Mouse (Mus musculus) kidney, adult 2 months (tissue): ENCODE measurements at regions not wholly inside any gene's neighbourhood (a gene's known extent, or its start where the extent isn't known, plus 50 kb on each side); places are given as distances from the start of the nearest gene placed in this dataset.

Experiments
- DNase-seq: peaks from one replicate; pipeline ENCODE4 v3.0.0; 2021
- H3K27ac ChIP-seq: fragments of 200-500 bp; 2 replicates; pipeline ENCODE4 v1.5.1; 2012; ENCODE audit warnings: low read depth, low read length, control low read depth, inconsistent platforms; ENCODE audit not compliant: insufficient read depth
- H3K27me3 ChIP-seq: fragments of 200-500 bp; replicated peaks from 2 replicates; pipeline ENCODE4 v1.6.1; 2012; ENCODE audit warnings: mild to moderate bottlenecking, moderate library complexity, low read length, inconsistent platforms; ENCODE audit not compliant: control insufficient read depth, insufficient read depth
- H3K36me3 ChIP-seq: fragments of 200-500 bp; 2 replicates; pipeline ENCODE4 v1.6.1; 2012; ENCODE audit warnings: mild to moderate bottlenecking, moderate library complexity, low read length, inconsistent platforms; ENCODE audit not compliant: control insufficient read depth, insufficient read depth
- H3K4me1 ChIP-seq: fragments of 200-500 bp; 2 replicates; pipeline ENCODE4 v1.6.1; 2011; ENCODE audit warnings: low read length; ENCODE audit not compliant: control insufficient read depth, insufficient read depth
- H3K4me3 ChIP-seq: fragments of 200-500 bp; 2 replicates; pipeline ENCODE4 v1.5.1; 2011; ENCODE audit warnings: mild to moderate bottlenecking, low read depth, low read length, control low read depth; ENCODE audit not compliant: insufficient read depth
- CTCF ChIP-seq: fragments of 200-500 bp; conservative IDR thresholded peaks from 2 replicates; pipeline ENCODE4 v1.5.1; 2011; ENCODE audit warnings: low read depth, mild to moderate bottlenecking, control low read depth, low read length, moderate library complexity, mixed read lengths; ENCODE audit not compliant: insufficient read depth, insufficient read length
- POLR2A ChIP-seq: fragments of 200-500 bp; IDR thresholded peaks from one replicate; pipeline ENCODE4 v1.6.1; 2011; ENCODE audit warnings: low read depth, low read length, control low read depth
- WGBS: fragments of 180-500 bp; shearing (Covaris S2); methylation state at CpG from one replicate; pipeline ENCODE4 v1.1.7; 2018; 5-methylcytosine and 5-hydroxymethylcytosine counted together

DNA sequence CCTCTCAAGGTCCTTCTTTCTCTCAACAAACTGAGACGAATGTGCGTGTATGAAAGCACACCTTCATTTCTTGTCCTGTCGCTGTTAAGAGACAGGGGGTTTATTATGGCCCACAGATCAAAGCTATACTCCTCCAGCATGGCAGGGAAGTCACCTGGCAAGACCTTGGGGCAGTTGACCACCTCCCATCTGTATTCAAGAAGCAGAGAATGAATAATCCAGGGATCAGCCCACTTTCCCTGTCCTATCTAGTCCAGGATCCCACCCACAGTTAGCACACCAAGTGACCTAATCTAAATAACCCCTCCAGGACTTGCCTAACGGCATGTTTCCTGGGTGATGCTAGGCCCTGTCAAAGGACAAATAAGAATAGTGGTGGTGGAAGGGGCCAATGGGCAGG, 269.9 kb downstream of the 1700009N14Rik start:
- Histone ChIP-seq H3K36me3 (no peaks in the 10 kb centered on the region), H3K27ac (no peak overlapping the region), H3K4me3 (no peak overlapping the region), H3K27me3 (no peaks in the 10 kb centered on the region), H3K4me1 (no peaks in the 10 kb centered on the region)
- TF ChIP-seq POLR2A = no peak
- no peak for TF ChIP-seq CTCF
- no peak for DNase-seq
- WGBS = 51% methylated on average over 4 of the region's 4 CpGs

DNA sequence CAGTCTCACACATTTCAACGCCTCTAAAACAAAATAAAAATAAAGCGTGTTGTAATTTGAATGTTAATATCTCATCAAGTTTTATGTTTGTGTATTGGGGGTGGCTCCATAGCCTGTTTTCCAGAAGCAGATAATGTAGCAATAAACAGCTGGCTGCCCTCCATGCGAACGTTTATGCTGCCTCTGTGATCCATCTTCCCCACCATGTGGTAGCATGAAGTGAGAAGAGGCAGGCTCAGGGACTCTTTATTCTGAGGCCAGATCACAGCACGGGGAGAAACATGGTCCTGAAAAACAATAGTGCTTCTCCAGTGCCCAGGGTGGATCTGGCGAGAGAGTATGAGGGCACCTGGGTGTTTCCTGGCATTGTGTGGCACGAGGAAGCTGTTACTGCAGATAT, 271.4 kb downstream of the 1700009N14Rik start:
- H3K27ac ChIP-seq = no peak overlapping the region
- no peaks in the 10 kb centered on the region for H3K27me3 ChIP-seq
- H3K4me3 ChIP-seq = no peak overlapping the region
- DNase-seq = no peak
- 76% methylated on average over 7 of the region's 7 CpGs for WGBS
- TF ChIP-seq CTCF (no peak), POLR2A (no peak)
- H3K36me3 ChIP-seq = no peaks in the 10 kb centered on the region
- H3K4me1 ChIP-seq = no peaks in the 10 kb centered on the region

DNA sequence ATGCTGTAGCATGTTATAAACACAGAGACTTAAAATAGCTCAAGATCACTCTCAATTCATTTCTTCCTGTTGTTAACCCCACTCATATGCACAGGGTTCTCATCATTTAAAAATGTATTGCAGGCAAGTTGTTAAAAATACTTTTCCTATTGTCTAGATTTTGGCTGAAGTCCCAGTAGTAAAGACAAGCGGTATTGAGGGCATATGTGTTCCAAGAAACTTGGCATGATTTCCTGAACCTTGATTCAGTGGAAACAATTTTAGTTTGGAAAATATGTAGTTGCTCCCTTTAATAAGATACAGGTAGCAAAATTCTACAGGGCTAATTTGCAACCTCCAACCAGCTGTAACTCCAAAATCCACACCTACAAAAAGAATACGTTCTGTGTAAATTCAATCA, 315.5 kb downstream of the 1700009N14Rik start:
- H3K27ac ChIP-seq = no peak overlapping the region
- H3K36me3 ChIP-seq = no peaks in the 10 kb centered on the region
- no peak overlapping the region for H3K4me3 ChIP-seq
- H3K27me3 ChIP-seq = no peaks in the 10 kb centered on the region
- WGBS = 65% methylated on average over 2 of the region's 2 CpGs
- H3K4me1 ChIP-seq = no peaks in the 10 kb centered on the region
- DNase-seq = no peak
- TF ChIP-seq CTCF (no peak), POLR2A (no peak)

GRCm38 (mm10) chr4:39791096-39791495, 341.0 kb downstream of the 1700009N14Rik start:
- TF ChIP-seq CTCF (no peak), POLR2A (no peak)
- DNase-seq = no peak
- H3K4me3 ChIP-seq = no peak overlapping the region

DNA sequence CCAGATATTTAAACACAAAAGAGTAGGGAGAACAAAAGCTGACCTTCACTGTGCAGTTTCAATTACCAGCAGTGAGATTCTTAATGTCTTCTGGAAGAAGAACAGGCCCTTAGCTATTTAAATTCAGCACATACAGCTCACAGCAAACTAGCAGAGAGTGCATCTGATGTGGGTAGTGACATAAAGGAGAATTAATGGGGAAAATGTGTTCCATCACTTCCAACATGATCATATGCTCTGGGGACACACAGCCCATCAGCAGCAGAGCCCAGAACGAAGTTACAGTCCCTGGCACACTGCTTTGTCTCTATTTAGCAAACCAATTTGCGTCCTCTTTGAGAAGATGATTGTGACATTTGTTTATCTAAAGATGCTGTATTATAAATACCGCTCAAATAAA, 332.9 kb upstream of the Aco1 start:
- no peak overlapping the region for H3K27ac ChIP-seq
- no peaks in the 10 kb centered on the region for H3K27me3 ChIP-seq
- no peak for TF ChIP-seq POLR2A
- no peak for TF ChIP-seq CTCF
- no peaks in the 10 kb centered on the region for H3K36me3 ChIP-seq
- DNase-seq = no peak
- WGBS = 86% methylated on average over 3 of the region's 3 CpGs
- H3K4me3 ChIP-seq = no peak overlapping the region
- no peaks in the 10 kb centered on the region for H3K4me1 ChIP-seq

More at GRCm38 (mm10) chr4:39791096-39791495, 341.0 kb downstream of the 1700009N14Rik start:
- no peaks in the 10 kb centered on the region for H3K36me3 ChIP-seq
- 90% methylated on average over 5 of the region's 5 CpGs for WGBS
- H3K27ac ChIP-seq = no peak overlapping the region
- H3K4me1 ChIP-seq = no peaks in the 10 kb centered on the region
- H3K27me3 ChIP-seq = no peaks in the 10 kb centered on the region

- 84% methylated on average over 4 of the region's 4 CpGs for WGBS
- no peaks in the 10 kb centered on the region for H3K36me3 ChIP-seq
Observed at GRCm38 (mm10) chr4:39812766-39813165, 330.1 kb upstream of the Aco1 start.

DNA sequence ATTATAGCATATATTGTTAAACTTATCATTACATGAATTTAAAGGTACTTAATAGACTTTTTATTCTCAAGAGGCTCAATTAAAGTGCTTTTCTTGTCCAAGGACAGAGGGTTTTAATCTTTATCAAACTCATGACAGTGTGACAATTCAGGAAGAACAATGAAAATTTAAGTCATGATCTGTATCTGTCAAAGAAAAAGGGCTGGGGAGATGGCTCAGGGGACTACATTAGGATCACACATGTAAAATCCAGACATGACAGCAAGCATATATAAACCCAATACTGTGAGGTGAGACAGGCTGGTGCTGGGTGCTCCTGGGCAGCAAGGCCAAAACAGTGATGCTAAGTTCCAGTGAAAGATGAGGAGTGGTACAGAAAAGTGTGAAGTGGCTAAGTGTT, 327.3 kb upstream of the Aco1 start:
- no peak for DNase-seq
- Histone ChIP-seq H3K4me3 (no peak overlapping the region), H3K27ac (no peak overlapping the region)

More at GRCm38 (mm10) chr4:39812766-39813165, 330.1 kb upstream of the Aco1 start:
- no peaks in the 10 kb centered on the region for H3K27me3 ChIP-seq
- TF ChIP-seq POLR2A (no peak), CTCF (no peak)
- no peaks in the 10 kb centered on the region for H3K4me1 ChIP-seq
- H3K4me3 ChIP-seq = no peak overlapping the region
- DNase-seq = no peak
- no peak overlapping the region for H3K27ac ChIP-seq

DNA sequence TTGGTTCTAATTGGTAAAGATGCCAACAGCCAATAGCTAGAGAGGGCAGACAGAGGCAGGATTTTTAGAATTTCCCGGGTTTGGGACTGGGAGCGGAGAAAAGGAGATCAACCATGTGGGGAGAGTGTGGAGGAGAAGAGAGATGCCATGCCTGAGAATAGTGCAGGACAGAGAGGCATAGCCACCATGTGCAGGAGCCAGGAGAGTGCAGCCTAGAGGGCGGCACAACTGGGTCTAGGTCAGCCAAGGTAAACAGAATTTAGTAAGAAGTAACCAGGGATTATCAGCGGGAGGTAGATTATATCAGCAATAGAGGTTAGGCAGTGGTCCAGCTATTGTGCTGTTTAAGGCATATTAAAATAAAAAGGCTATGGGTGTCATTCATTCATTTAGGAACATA, 325.2 kb upstream of the Aco1 start:
- Histone ChIP-seq H3K4me1 (no peaks in the 10 kb centered on the region), H3K27me3 (no peaks in the 10 kb centered on the region), H3K4me3 (no peak overlapping the region), H3K36me3 (no peaks in the 10 kb centered on the region), H3K27ac (no peak overlapping the region)
- DNase-seq = no peak
- 77% methylated on average over 4 of the region's 4 CpGs for WGBS
- TF ChIP-seq CTCF (no peak), POLR2A (no peak)

More for the DNA sequence above, 327.3 kb upstream of the Aco1 start:
- Histone ChIP-seq H3K27me3 (no peaks in the 10 kb centered on the region), H3K36me3 (no peaks in the 10 kb centered on the region), H3K4me1 (no peaks in the 10 kb centered on the region)
- TF ChIP-seq POLR2A = no peak
